In genomic region chr11:76821353-76821752, GRCm38 (mm10) we compare ENCODE assay signal across 21 mouse cellular contexts. TPM values are rescaled to one million over a fixed set of nuclear protein-coding genes. Genes with fewer than 3 reads are reported as not detected.
DNase-seq lines count a peak whose midpoint lies in the region; ATAC-seq and TF ChIP-seq lines count a peak whose summit lies in the region.
"Had no signal": no experiment of that assay in that cellular context is flagged by ENCODE, and none has a peak within 500 bp of the region (broad histone marks: within the 10 kb centered on the region; RNA-seq: fewer than 3 reads in every experiment).

No protein-coding gene starts in this region.

- no peak overlapping the region for H3K4me2 ChIP-seq in liver, embryonic 14.5 days (ENCODE audit: low read depth)
- H3K4me2 ChIP-seq in midbrain, embryonic 16.5 days (ENCODE audit: low read length), result no peak overlapping the region
- H3K4me2 ChIP-seq: embryonic facial prominence, embryonic 12.5 days; forebrain, embryonic 12.5 days; hindbrain, embryonic 14.5 days had no signal

- H3K36me3 ChIP-seq in liver, embryonic 14.5 days (replicated peaks; ENCODE audit: control insufficient read depth, insufficient read depth, low read depth), result no peaks in the 10 kb centered on the region
- H3K36me3 ChIP-seq in midbrain, embryonic 16.5 days (ENCODE audit: control insufficient read depth, insufficient read depth, low read length), result no peaks in the 10 kb centered on the region
- H3K36me3 ChIP-seq: embryonic facial prominence, embryonic 12.5 days; forebrain, embryonic 12.5 days; heart, embryonic 10.5 days had no signal

- H3K4me3 ChIP-seq in liver, embryonic 14.5 days (ENCODE audit: insufficient read depth in 1 of 2, low read depth in 2 of 2, low read length in 2 of 2), result no peak overlapping the region
- H3K4me3 ChIP-seq in midbrain, embryonic 16.5 days (ENCODE audit: low read depth, low read length), result no peak overlapping the region
- H3K4me3 ChIP-seq: embryonic facial prominence, embryonic 12.5 days; forebrain, embryonic 12.5 days; heart, embryonic 10.5 days had no signal

- no peak overlapping the region for H3K9ac ChIP-seq in liver, embryonic 14.5 days (replicated peaks)
- H3K9ac ChIP-seq in midbrain, embryonic 16.5 days (ENCODE audit: low read depth, low read length), result no peak overlapping the region
- H3K9ac ChIP-seq: embryonic facial prominence, embryonic 12.5 days; forebrain, embryonic 12.5 days; hindbrain, embryonic 14.5 days had no signal

- no peak for TF ChIP-seq CTCF in liver, embryonic 14.5 days (IDR thresholded peaks at IDR 0.05; ENCODE audit: low read depth)

- ATAC-seq in liver, embryonic 14.5 days (ENCODE audit: insufficient read depth), result peak; percentile 75
- ATAC-seq in megakaryocyte-erythroid progenitor cell, adult 5-6 weeks (replicated peaks; ENCODE audit: low FRiP score, low TSS enrichment, poor library complexity, severe bottlenecking), result peak; percentile 63; the same call in 1 of the 2 replicates
- ATAC-seq in midbrain, embryonic 16.5 days, result no peak
- ATAC-seq: forebrain, embryonic 16.5 days had no signal

- no peaks in the 10 kb centered on the region for H3K9me3 ChIP-seq in liver, embryonic 14.5 days (ENCODE audit: control insufficient read depth, low read length)
- H3K9me3 ChIP-seq in midbrain, embryonic 16.5 days (replicated peaks; ENCODE audit: control insufficient read depth, low read length, poor library complexity, severe bottlenecking), result no peaks in the 10 kb centered on the region
- H3K9me3 ChIP-seq: embryonic facial prominence, embryonic 12.5 days; forebrain, embryonic 12.5 days; heart, embryonic 10.5 days had no signal

- peak; percentile 15 for DNase-seq in CD4-positive helper T cell, adult 2 months (ENCODE audit: low read depth, low spot score)
- peak; percentile 61 for DNase-seq in c-Kit-positive CD71-positive TER-119-negative erythroid progenitor cells, embryonic 14.5 days (ENCODE audit: low read depth)
- peak in 1 of 3 experiments; percentile 33 for DNase-seq in liver, embryonic 14.5 days (ENCODE audit: low read depth in 3 of 3, low spot score in 3 of 3)
- DNase-seq in kidney, adult 18-20 months, result no peak
- no peak for DNase-seq in lung, adult 18-20 months
- no peak for DNase-seq in T-cell, adult 2 months (ENCODE audit: low spot score)
- DNase-seq: adrenal gland, postnatal 25 days; cerebellum, adult 11 months; cerebellum, adult 8-10 months; cerebellum, postnatal 25 days; gastrocnemius, postnatal 10 days; heart, adult 18-20 months; heart, postnatal 14 days had no signal

- no peak overlapping the region for H3K27ac ChIP-seq in liver, embryonic 14.5 days
- H3K27ac ChIP-seq in midbrain, embryonic 16.5 days (ENCODE audit: low read length), result no peak overlapping the region
- H3K27ac ChIP-seq: embryonic facial prominence, embryonic 12.5 days; forebrain, embryonic 12.5 days; heart, embryonic 10.5 days; hindbrain, embryonic 14.5 days had no signal

- 27% methylated on average over 3 of the region's 3 CpGs for WGBS in liver, embryonic 14.5 days (ENCODE audit: insufficient replicate concordance)
- 86% methylated on average over 3 of the region's 3 CpGs for WGBS in midbrain, embryonic 16.5 days

- H3K27me3 ChIP-seq in liver, embryonic 14.5 days (ENCODE audit: control insufficient read depth, insufficient read depth, low read length), result no peaks in the 10 kb centered on the region
- no peaks in the 10 kb centered on the region for H3K27me3 ChIP-seq in midbrain, embryonic 16.5 days (ENCODE audit: control insufficient read depth, insufficient read depth, low read depth, low read length)
- H3K27me3 ChIP-seq: CH12.LX; embryonic facial prominence, embryonic 12.5 days; forebrain, embryonic 12.5 days had no signal

- TF ChIP-seq EP300 in liver, embryonic 14.5 days (IDR thresholded peaks at IDR 0.05; ENCODE audit: low read depth), result no peak

- peaks cover 13 to 15% of the 10 kb centered on the region in 2 experiments for H3K4me1 ChIP-seq in liver, embryonic 14.5 days (replicated peaks; ENCODE audit: control insufficient read depth in 2 of 2, insufficient read depth in 2 of 2, low read length in 1 of 2)
- no peaks in the 10 kb centered on the region for H3K4me1 ChIP-seq in midbrain, embryonic 16.5 days (ENCODE audit: control insufficient read depth, insufficient read depth, low read length)
- H3K4me1 ChIP-seq: forebrain, embryonic 12.5 days had no signal

RNA-seq across cellular contexts. Expression of gene Cpd, which starts 25.5 kb away (rescaled TPM):
- 5.9 and 7.2 TPM in 2 replicates for polyA plus RNA-seq in liver, embryonic 14.5 days (2012; rRNA removed)
- polyA plus RNA-seq in liver, embryonic 14.5 days (2014; fragmentation: Nextera tagmentation; extraction: Ambion mirVana), result 8.2 and 8.5 TPM in 2 replicates
- total RNA-seq in megakaryocyte-erythroid progenitor cell, adult 5-6 weeks (2014; fragmentation: Nextera tagmentation), result 6.8 and 12.2 TPM in 2 replicates
- total RNA-seq in megakaryocyte-erythroid progenitor cell, adult 5-6 weeks (2017), result 5.9 TPM in 2 replicates
- 6.1 and 6.2 TPM in 2 replicates for polyA plus RNA-seq in midbrain, embryonic 16.5 days (2015; fragmentation: Nextera tagmentation; extraction: Ambion mirVana)

RNA-seq across cellular contexts. Expression of gene Gosr1, which starts 58.0 kb away (rescaled TPM):
- 5.9 and 6.4 TPM in 2 replicates for polyA plus RNA-seq in liver, embryonic 14.5 days (2012; rRNA removed)
- polyA plus RNA-seq in liver, embryonic 14.5 days (2014; fragmentation: Nextera tagmentation; extraction: Ambion mirVana), result 12.3 and 15.8 TPM in 2 replicates
- total RNA-seq in megakaryocyte-erythroid progenitor cell, adult 5-6 weeks (2014; fragmentation: Nextera tagmentation), result 11.7 and 24.6 TPM in 2 replicates
- total RNA-seq in megakaryocyte-erythroid progenitor cell, adult 5-6 weeks (2017), result 38.4 and 62.2 TPM in 2 replicates
- 26.4 and 28.3 TPM in 2 replicates for polyA plus RNA-seq in midbrain, embryonic 16.5 days (2015; fragmentation: Nextera tagmentation; extraction: Ambion mirVana)

Comparison
In these comparisons a context has a peak if more than half of its experiments do, and no peak if none do; other contexts are left out.
1. DNase-seq: peak in CD4-positive helper T cell, adult 2 months (single experiment) and c-Kit-positive CD71-positive TER-119-negative erythroid progenitor cells, embryonic 14.5 days (single experiment); none in kidney, adult 18-20 months (single experiment), lung, adult 18-20 months (0 of 2) and T-cell, adult 2 months (single experiment).